Mouse (Mus musculus) embryonic facial prominence, embryonic 12.5 days (tissue): ENCODE results near the gene Mgll. TPM values are rescaled to one million over a fixed set of nuclear protein-coding genes. Genes with fewer than 3 reads are reported as not detected.

Source experiments
- ATAC-seq: fragments of 200-750 bp; cut with Nextera tagmentation; 2 replicates; pipeline ENCODE4 v1.8.0; 2017; ENCODE audit not compliant: insufficient number of reproducible peaks, insufficient read depth, low FRiP score, low TSS enrichment
- H3K27ac ChIP-seq: fragments of 300-500 bp; sonication (generic); 2 replicates; pipeline ENCODE4 v1.5.1; 2016; ENCODE audit warnings: mild to moderate bottlenecking
- H3K27me3 ChIP-seq: fragments of 300-500 bp; sonication (generic); 2 replicates; pipeline ENCODE4 v1.6.1; 2016; ENCODE audit warnings: mild to moderate bottlenecking, moderate library complexity
- H3K36me3 ChIP-seq: fragments of 300-500 bp; sonication (generic); 2 replicates; pipeline ENCODE4 v1.6.1; 2016; ENCODE audit warnings: mild to moderate bottlenecking
- H3K4me1 ChIP-seq: fragments of 300-500 bp; sonication (generic); 2 replicates; pipeline ENCODE4 v1.6.1; 2016
- H3K4me2 ChIP-seq: fragments of 300-500 bp; sonication (generic); replicated peaks from 2 replicates; pipeline ENCODE4 v1.6.1; 2016; ENCODE audit warnings: mild to moderate bottlenecking, moderate library complexity
- H3K4me3 ChIP-seq: fragments of 300-500 bp; sonication (generic); 2 replicates; pipeline ENCODE4 v1.5.1; 2016; ENCODE audit warnings: mild to moderate bottlenecking
- H3K9ac ChIP-seq: fragments of 300-500 bp; sonication (generic); 2 replicates; pipeline ENCODE4 v1.6.1; 2016; ENCODE audit warnings: mild to moderate bottlenecking, moderate library complexity
- H3K9me3 ChIP-seq: fragments of 300-500 bp; sonication (generic); 2 replicates; pipeline ENCODE4 v1.6.1; 2016; ENCODE audit warnings: mild to moderate bottlenecking, moderate library complexity
- WGBS: fragments of 180-500 bp; shearing (Covaris S2); methylation state at CpG from one replicate; pipeline ENCODE4 v1.1.7; 2016; 5-methylcytosine and 5-hydroxymethylcytosine counted together
- polyA plus RNA-seq: library from polyadenylated mRNA; unstranded; fragments of >200 nt; fragmentation: Nextera tagmentation; extraction: Ambion mirVana; gene quantifications from 2 replicates; pipeline ENCODE4 v1.2.1, GENCODE M21; 2016

The Mgll gene
- polyA plus RNA-seq, 1 experiment from 2014 or later = 8.0 TPM

DNA sequence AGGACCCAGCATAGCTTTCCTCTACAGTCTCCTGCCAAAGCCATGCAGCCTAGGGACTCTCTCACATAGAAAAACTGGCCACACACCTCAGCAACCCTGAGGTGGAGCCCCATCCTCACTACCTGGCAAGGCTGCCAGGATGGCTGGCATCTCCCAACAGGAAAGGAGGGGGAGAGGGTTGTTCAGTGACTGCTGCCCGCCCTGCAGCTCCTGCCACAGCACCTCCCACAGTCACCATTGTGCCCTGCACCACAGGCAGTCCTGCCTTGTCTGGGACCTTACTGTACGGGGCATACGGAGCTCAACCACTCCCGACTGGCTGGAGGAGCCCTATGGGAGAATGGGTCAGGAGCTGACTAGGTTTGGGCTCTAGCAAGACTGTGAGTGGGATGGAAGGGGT lies 57.7 kb downstream of the Mgll start:
- peaks cover 31% of the 10 kb centered on the region for H3K4me1 ChIP-seq
- H3K4me2 ChIP-seq = no peak overlapping the region
- H3K36me3 ChIP-seq = no peaks in the 10 kb centered on the region
- no peak for ATAC-seq
- no peaks in the 10 kb centered on the region for H3K9me3 ChIP-seq
- no peak overlapping the region for H3K9ac ChIP-seq
- H3K4me3 ChIP-seq = no peak overlapping the region
- H3K27me3 ChIP-seq = 0 out of 2 replicates have a peak, but pooled peaks cover 2% of the 10 kb centered on the region
- no peak overlapping the region for H3K27ac ChIP-seq
- WGBS = 54% methylated on average over 4 of the region's 4 CpGs

DNA sequence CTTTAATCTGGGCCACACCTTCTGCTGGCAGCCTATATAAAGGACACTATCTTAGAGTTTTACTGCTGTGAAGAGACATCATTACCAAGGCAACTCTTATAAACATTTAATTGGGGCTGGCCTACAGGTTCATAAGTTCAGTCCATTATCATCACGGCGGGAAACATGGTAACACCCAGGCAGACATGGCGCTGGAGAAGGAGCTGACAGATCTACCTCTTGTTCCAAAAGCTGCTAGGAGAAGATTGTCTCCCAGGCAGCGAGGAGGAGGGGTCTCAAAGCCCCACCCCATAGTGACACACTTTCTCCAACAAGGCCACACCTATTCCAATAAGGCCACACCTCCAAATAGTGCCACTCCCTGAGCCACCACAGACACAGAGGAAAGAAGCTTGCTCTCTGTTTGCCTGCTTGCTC lies 58.8 kb downstream of the Mgll start:
- H3K27ac ChIP-seq = no peak overlapping the region
- no peaks in the 10 kb centered on the region for H3K36me3 ChIP-seq
- WGBS = 69% methylated on average over 4 of the region's 4 CpGs

DNA sequence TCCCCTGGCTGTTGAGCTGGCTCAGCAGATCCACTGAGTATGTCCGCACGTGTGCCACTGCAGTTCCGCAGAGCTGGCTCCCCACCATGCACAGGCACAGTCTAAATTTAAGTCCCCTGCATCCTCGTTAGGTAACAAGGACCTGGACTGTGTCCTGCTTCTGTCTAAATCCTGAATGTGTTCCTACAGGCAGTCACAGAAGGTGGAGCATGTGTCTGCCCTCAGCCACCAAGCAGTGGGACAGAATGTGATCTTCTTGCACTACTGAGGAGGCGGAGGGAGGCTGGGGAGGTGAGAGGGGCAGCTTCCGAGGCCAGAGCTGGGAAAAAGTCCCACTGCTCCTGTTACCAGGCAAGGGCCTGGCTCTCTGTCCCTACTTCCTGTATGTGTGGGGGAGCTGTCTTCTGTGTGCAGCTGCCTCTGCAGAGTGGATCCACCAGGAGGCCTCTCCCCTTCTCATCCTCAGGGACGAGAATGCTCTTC lies 60.5 kb downstream of the Mgll start:
- WGBS = 54% methylated on average over 7 of the region's 7 CpGs
- 0 out of 2 replicates have a peak, but pooled peaks cover 2% of the 10 kb centered on the region for H3K27me3 ChIP-seq
- ATAC-seq = no peak

More for the DNA sequence above, 58.8 kb downstream of the Mgll start:
- Histone ChIP-seq H3K4me3 (no peak overlapping the region), H3K27me3 (0 out of 2 replicates have a peak, but pooled peaks cover 2% of the 10 kb centered on the region), H3K4me1 (peaks cover 33% of the 10 kb centered on the region), H3K9me3 (no peaks in the 10 kb centered on the region), H3K9ac (no peak overlapping the region), H3K4me2 (no peak overlapping the region)
- ATAC-seq = no peak

DNA sequence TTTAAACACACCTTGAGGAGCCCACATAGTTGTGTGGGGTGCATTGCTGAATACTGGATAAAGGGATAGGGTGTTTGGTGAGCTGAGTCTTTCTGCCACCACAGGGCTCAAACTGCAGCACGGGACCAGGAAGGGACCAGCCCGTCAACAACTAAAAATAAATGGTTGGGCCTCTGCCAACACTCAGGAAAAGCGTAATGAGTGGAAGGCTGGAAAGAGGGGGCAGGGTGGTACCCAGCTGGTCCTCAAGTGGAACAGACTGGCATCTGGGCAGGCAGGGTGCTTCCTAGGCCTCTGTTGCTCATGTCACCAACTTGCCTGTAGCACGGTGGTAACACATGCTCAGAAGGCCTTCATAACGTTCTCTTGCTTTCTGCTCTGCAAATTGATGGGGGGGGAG lies 61.1 kb downstream of the Mgll start:
- Histone ChIP-seq H3K27ac (no peak overlapping the region), H3K27me3 (0 out of 2 replicates have a peak, but pooled peaks cover 2% of the 10 kb centered on the region), H3K4me2 (no peak overlapping the region), H3K4me1 (peaks cover 28% of the 10 kb centered on the region), H3K9me3 (no peaks in the 10 kb centered on the region), H3K4me3 (no peak overlapping the region), H3K36me3 (no peaks in the 10 kb centered on the region), H3K9ac (no peak overlapping the region)
- no peak for ATAC-seq
- 71% methylated on average over 5 of the region's 5 CpGs for WGBS

More for the DNA sequence above, 60.5 kb downstream of the Mgll start:
- Histone ChIP-seq H3K4me3 (no peak overlapping the region), H3K9ac (no peak overlapping the region), H3K4me1 (peaks cover 28% of the 10 kb centered on the region), H3K9me3 (no peaks in the 10 kb centered on the region), H3K4me2 (no peak overlapping the region), H3K36me3 (no peaks in the 10 kb centered on the region), H3K27ac (no peak overlapping the region)

DNA sequence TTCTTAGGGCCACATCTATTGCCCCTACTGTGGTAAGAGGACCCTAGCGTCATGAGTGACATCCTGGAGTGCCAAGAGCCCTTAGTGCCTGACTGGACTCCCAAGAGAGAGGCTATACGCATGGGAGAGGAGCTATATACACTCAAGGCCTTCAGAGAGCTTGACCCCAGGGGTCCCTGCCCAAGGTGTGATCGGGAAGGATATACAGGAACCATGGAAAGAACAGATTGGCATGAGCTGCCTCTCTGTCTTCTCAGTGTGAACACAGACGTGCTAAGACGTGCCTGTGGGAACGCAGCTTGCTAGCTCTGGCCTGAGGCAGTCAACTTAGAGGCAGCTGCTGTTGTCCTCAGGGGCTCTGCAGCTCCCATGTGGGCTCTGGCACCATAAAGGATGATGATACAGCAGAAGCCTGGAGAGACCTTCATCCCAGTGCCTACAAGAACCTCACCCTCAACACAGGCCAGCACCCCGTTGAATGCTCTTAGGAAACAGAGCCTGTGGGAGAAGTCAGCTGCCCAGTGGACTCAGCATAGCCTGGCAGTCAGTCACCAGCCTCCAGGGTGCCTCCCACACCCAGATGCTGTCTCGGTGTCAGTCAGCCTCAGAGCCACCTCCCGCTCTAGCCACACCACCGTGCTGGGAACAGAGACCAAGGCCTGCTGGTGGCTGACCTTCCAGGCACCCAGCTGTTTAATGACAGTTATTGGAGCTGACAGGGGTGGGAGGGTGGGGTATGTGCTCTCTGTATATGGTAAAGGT lies 61.8 kb downstream of the Mgll start:
- WGBS = 67% methylated on average over 10 of the region's 10 CpGs
- no peak overlapping the region for H3K4me2 ChIP-seq
- no peak for ATAC-seq
- peaks cover 28% of the 10 kb centered on the region for H3K4me1 ChIP-seq
- H3K27me3 ChIP-seq = 0 out of 2 replicates have a peak, but pooled peaks cover 2% of the 10 kb centered on the region
- H3K4me3 ChIP-seq = no peak overlapping the region
- H3K9ac ChIP-seq = no peak overlapping the region; the same call in 1 of the 2 replicates
- H3K9me3 ChIP-seq = no peaks in the 10 kb centered on the region
- no peaks in the 10 kb centered on the region for H3K36me3 ChIP-seq
- H3K27ac ChIP-seq = no peak overlapping the region

DNA sequence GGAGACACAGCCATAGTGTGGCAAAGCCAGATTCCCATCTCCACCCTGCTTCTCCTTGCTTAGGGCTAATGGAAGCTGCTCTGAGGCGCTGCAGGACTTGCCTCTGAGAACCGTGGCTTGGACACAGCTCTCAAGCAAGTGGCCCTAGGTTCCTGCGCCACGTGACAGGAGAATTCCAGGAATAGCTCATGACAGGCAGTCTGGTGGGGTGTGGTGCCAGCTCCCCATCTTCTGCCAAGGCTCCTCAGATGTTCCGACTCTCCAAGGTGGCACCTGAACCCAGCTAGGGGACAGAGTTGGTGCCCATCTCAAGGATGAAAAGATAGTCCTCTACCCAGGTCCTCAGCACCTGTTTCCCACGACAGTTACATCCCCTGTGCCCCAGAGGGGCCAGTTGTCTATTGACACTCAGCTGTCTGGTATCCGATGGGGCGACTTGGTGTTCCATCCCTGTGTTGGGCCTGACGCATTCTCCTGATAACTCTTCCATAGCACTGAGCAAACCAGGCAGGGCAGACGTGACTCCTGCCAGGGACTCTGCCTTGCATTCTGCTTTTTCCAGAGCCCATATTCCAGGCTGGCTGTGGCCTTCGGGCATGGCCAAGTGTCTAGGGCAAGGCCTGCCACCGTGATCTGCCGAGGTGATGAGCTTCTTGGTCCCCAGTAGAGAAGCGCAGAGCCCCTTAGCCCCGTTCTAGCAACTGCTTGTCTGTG lies 62.7 kb downstream of the Mgll start:
- Histone ChIP-seq H3K27ac (no peak overlapping the region), H3K4me3 (no peak overlapping the region), H3K9me3 (no peaks in the 10 kb centered on the region), H3K9ac (no peak overlapping the region), H3K36me3 (no peaks in the 10 kb centered on the region), H3K4me1 (peaks cover 28% of the 10 kb centered on the region), H3K4me2 (no peak overlapping the region), H3K27me3 (0 out of 2 replicates have a peak, but pooled peaks cover 2% of the 10 kb centered on the region)
- 80% methylated on average over 15 of the region's 15 CpGs for WGBS
- ATAC-seq = no peak

DNA sequence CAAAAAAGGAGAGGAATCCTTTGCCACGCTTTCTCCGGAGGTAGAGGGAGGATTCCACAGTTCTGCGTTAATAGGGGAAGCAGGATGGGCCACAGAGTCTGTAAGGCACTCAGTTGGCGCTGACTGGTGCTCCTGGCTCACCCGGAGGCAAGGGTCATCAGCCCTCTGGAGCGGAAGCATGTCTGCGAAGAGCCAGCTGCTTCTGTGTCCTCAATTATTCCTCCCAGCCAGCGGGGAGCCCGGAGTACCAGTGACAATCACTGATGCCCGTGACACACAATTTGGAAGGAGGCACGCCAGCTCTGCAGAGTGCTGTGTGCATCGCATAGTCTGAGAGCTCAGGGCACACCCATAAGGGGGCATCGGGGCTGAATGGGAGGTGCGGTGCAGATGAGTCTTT lies 63.3 kb downstream of the Mgll start:
- Histone ChIP-seq H3K4me1 (peaks cover 32% of the 10 kb centered on the region), H3K9ac (no peak overlapping the region), H3K4me3 (no peak overlapping the region), H3K27ac (no peak overlapping the region), H3K4me2 (no peak overlapping the region), H3K36me3 (no peaks in the 10 kb centered on the region), H3K9me3 (no peaks in the 10 kb centered on the region), H3K27me3 (no peaks in the 10 kb centered on the region)
- 62% methylated on average over 14 of the region's 14 CpGs for WGBS
- no peak for ATAC-seq

DNA sequence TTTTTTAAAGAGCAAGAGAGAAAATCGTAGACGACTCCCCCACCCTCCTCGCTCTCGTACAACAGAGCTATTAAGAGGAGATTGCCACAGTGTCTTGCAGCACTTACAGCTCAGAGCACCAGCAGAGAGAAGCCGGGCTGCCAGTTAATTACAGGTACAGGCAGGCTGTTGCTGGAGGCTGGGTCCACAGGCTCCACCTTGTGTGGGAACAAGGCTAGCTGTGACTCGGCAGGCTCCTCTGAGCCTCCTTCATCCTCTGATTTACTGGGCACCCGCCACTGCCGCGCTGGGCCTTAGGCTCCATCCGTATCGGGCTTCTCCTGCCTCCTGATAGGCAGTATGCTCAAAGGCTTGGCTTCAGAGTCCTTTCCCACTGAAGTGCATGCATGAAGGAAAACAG lies 64.0 kb downstream of the Mgll start:
- Histone ChIP-seq H3K36me3 (no peaks in the 10 kb centered on the region), H3K9me3 (no peaks in the 10 kb centered on the region), H3K27ac (no peak overlapping the region), H3K9ac (no peak overlapping the region), H3K4me1 (peaks cover 32% of the 10 kb centered on the region), H3K27me3 (no peaks in the 10 kb centered on the region), H3K4me2 (no peak overlapping the region), H3K4me3 (no peak overlapping the region)
- ATAC-seq = no peak
- WGBS = 60% methylated on average over 11 of the region's 11 CpGs

DNA sequence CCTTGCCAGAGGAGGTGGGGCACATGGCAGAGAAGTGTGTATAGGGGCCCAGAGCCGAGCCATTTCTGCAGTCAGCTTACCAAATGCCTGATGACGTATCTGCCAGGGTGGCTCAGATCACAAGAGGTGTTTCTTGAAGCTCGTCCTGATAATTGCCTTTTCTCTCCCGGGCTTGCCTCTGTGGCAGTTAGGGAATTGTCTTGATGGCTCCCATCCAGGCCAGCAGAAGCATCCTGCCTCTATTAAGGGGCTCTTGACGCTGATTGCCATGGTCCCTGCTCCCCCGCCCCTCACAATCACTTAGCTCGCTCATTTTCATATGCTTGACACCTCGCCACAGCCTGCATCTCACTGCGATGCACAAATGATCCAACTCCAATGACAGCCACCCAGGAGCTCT lies 67.1 kb downstream of the Mgll start:
- H3K4me1 ChIP-seq = peaks cover 11% of the 10 kb centered on the region
- H3K27me3 ChIP-seq = no peaks in the 10 kb centered on the region
- no peak overlapping the region for H3K27ac ChIP-seq
- no peak overlapping the region for H3K4me3 ChIP-seq
- no peak for ATAC-seq
- no peak overlapping the region for H3K9ac ChIP-seq
- 54% methylated on average over 9 of the region's 9 CpGs for WGBS
- H3K4me2 ChIP-seq = no peak overlapping the region
- no peaks in the 10 kb centered on the region for H3K36me3 ChIP-seq
- no peaks in the 10 kb centered on the region for H3K9me3 ChIP-seq

DNA sequence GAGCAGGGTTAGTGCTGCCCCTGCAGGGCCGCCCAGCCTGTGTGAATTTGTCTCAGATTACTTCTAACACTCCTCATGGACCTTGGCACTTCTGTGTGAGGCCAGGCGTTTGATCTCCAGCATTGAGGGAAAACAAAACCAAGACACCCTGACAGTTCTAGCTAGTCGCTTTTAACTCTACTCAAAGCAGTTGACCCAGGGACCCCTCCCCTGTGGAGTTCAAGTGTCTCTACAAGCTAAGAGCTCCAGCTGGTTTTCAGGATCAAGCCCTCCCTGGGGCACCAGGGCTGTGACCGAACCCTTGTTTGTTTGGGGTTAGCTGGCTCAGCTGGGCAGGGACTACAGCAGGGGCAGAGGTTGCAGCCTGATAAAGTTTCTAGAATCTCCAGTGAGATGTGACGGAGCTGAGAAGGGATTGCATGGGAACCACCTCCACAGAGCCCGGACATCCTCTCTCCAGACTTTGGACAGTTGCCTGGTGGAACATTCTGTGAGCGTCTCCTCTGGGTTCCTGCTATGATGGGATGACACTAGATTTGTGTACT lies 68.0 kb downstream of the Mgll start:
- Histone ChIP-seq H3K9ac (no peak overlapping the region), H3K36me3 (no peaks in the 10 kb centered on the region), H3K9me3 (no peaks in the 10 kb centered on the region), H3K27me3 (no peaks in the 10 kb centered on the region), H3K4me1 (peaks cover 9% of the 10 kb centered on the region), H3K4me2 (no peak overlapping the region), H3K4me3 (no peak overlapping the region), H3K27ac (no peak overlapping the region)
- 34% methylated on average over 7 of the region's 7 CpGs for WGBS
- no peak for ATAC-seq

DNA sequence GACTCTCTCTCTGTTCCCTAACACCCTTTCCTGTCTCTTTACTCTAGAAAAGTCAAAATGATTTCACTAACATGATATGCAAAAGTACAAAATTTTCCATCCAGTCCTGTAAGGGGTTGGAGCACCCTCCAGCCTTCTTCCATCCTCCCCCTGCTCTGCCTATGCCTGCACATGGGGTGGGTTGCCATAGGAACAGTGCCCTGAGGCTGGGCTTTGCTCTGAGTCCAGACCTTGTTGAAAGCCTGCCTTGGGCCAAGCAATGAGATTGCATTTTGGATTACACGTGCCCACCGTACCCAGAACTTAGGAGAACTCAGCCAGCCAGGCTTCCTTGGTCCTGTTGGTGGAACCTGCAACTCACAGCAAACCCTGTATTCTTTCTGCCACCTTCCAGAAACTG lies 69.0 kb downstream of the Mgll start:
- Histone ChIP-seq H3K9me3 (no peaks in the 10 kb centered on the region), H3K36me3 (no peaks in the 10 kb centered on the region), H3K27me3 (no peaks in the 10 kb centered on the region), H3K4me1 (peaks cover 5% of the 10 kb centered on the region), H3K27ac (no peak overlapping the region), H3K4me3 (no peak overlapping the region), H3K9ac (no peak overlapping the region), H3K4me2 (no peak overlapping the region)
- ATAC-seq = no peak
- WGBS = 19% methylated on average over 2 of the region's 2 CpGs

DNA sequence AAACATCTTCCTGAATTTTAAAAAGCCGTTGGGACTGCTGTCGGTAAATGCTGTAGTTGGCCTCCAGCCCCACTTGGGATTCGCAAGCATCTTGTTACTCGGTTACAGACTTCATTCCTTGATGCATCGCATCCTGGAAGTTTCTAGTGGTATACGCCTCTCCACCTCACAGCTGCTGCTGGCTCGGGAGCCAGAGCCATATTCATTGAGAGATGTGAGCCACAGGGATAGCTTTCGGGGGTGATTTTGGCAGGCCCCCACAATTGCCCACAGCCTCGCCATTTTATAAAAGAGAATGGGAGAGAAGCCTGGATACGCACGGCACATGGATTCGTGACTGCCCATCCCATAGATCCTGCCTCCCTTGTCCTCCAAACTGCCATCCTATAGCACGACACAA lies 69.7 kb downstream of the Mgll start:
- Histone ChIP-seq H3K4me2 (no peak overlapping the region), H3K36me3 (no peaks in the 10 kb centered on the region), H3K27me3 (no peaks in the 10 kb centered on the region), H3K9ac (no peak overlapping the region), H3K4me1 (peaks cover 5% of the 10 kb centered on the region), H3K4me3 (no peak overlapping the region), H3K9me3 (no peaks in the 10 kb centered on the region), H3K27ac (no peak overlapping the region)
- WGBS = 73% methylated on average over 13 of the region's 13 CpGs
- ATAC-seq = no peak
